Mouse (Mus musculus): ENCODE measurements around the gene Ttc28. TPM values are rescaled to one million over a fixed set of nuclear protein-coding genes. Genes with fewer than 3 reads are reported as not detected.

Ttc28 gene
- polyA plus RNA-seq, 1 experiment from 2014 or later = 3.5 TPM

DNA sequence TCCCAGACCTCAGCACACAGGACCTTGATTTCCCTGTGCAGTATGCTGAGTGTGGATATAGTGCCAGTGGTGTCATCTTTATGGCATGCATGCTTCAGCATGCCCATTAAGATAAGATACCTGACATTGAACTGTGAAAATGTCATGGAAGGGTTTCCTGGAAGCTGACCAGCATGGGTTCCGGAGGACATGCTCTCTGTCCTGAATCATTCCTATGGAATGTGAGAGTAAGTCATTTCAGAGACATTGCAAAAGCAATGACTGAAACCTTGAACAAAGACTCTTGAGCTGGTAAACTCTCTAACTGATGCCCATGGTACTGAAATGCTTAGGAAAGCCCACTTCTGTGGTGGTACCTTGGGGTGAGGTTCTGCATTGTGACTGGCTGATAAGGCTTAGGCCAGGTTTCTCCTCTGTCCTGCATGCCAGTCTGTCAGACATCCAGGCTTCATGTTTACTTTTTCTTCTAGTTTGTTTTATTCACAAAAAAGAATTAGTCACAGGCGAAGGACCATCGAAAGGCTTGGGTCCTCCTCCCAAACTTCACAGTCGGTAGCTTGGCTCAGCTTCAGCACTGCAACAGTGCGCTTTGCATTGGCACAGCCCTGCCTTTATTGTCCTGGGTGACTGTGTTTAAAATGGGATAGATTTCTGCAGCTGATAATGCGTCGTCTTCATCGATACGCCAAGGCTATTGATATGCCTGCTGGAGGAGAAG is 242.9 kb downstream of the Ttc28 start:
- Histone ChIP-seq H3K36me3 (ENCODE audit: control insufficient read depth, insufficient read depth, low read length) (no peaks in the 10 kb centered on the region), H3K4me2 (replicated peaks; ENCODE audit: low read depth) (no peak overlapping the region)

DNA sequence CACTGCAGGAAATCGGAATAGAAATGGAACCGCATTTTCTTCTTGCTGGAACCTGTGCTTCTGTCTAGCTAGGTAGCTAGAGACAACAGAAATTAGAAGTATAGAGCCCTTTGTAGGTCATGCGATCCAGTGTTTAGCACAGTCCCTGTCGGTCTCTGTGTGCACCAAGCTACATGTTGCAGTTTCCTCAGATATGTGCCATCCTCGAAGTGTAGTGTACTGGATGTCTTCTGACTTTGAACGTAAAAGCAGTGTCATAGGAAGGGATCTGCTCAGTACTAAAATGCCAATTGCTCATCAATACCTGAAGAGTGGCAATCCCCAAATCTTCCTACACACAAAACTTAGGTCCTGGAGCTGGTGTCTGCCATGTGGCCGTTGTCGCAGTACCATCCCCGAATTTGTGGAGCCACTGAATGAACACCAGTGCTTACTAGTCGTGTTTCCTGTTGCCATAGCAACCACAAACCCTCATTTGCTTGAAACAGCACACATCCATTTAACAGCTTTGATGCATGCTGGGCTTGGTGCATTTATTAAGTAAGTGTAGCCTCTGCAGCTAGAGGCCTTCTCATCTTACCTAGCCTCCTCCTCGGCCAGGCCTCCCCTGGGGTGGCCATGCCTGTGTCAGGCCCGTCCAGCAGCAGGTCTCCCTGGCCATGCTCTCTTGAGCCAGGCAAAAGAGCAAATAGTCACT is 243.6 kb downstream of the Ttc28 start:
- TF ChIP-seq CTCF (IDR thresholded peaks at IDR 0.05; ENCODE audit: low read depth) (no peak), EP300 (optimal IDR thresholded peaks at IDR 0.05) (no peak)
- H3K4me1 ChIP-seq (replicated peaks; ENCODE audit: control insufficient read depth, insufficient read depth) = no peaks in the 10 kb centered on the region
- ATAC-seq (ENCODE audit: low FRiP score, low TSS enrichment) (no peak), DNase-seq (ENCODE audit: low spot score) (no peak)
- H3K27me3 ChIP-seq (ENCODE audit: control insufficient read depth, insufficient read depth, low read length) = no peaks in the 10 kb centered on the region
- no peak overlapping the region for H3K9ac ChIP-seq (ENCODE audit: low read length)
- no peak overlapping the region for H3K4me3 ChIP-seq (ENCODE audit: low read depth, low read length)
- no peak overlapping the region for H3K27ac ChIP-seq (replicated peaks)
- no peaks in the 10 kb centered on the region for H3K36me3 ChIP-seq (ENCODE audit: control insufficient read depth, insufficient read depth, low read length)
- H3K4me2 ChIP-seq (replicated peaks; ENCODE audit: low read depth) = no peak overlapping the region
- H3K9me3 ChIP-seq (ENCODE audit: control insufficient read depth, low read length) = no peaks in the 10 kb centered on the region
- WGBS = 66% methylated on average over 12 of the region's 12 CpGs

More for the DNA sequence above, 242.9 kb downstream of the Ttc28 start:
- 34% methylated on average over 9 of the region's 9 CpGs for WGBS
- ATAC-seq (ENCODE audit: low FRiP score, low TSS enrichment) = no peak
- no peak for DNase-seq (ENCODE audit: low spot score)
- no peaks in the 10 kb centered on the region for H3K27me3 ChIP-seq (ENCODE audit: control insufficient read depth, insufficient read depth, low read length)
- no peak overlapping the region for H3K9ac ChIP-seq (ENCODE audit: low read length)
- no peak overlapping the region for H3K4me3 ChIP-seq (ENCODE audit: low read depth, low read length)
- TF ChIP-seq EP300 (optimal IDR thresholded peaks at IDR 0.05) = no peak
- TF ChIP-seq CTCF (IDR thresholded peaks at IDR 0.05; ENCODE audit: low read depth) = no peak
- H3K4me1 ChIP-seq (replicated peaks; ENCODE audit: control insufficient read depth, insufficient read depth) = no peaks in the 10 kb centered on the region
- no peak overlapping the region for H3K27ac ChIP-seq (replicated peaks)
- H3K9me3 ChIP-seq (ENCODE audit: control insufficient read depth, low read length) = no peaks in the 10 kb centered on the region

DNA sequence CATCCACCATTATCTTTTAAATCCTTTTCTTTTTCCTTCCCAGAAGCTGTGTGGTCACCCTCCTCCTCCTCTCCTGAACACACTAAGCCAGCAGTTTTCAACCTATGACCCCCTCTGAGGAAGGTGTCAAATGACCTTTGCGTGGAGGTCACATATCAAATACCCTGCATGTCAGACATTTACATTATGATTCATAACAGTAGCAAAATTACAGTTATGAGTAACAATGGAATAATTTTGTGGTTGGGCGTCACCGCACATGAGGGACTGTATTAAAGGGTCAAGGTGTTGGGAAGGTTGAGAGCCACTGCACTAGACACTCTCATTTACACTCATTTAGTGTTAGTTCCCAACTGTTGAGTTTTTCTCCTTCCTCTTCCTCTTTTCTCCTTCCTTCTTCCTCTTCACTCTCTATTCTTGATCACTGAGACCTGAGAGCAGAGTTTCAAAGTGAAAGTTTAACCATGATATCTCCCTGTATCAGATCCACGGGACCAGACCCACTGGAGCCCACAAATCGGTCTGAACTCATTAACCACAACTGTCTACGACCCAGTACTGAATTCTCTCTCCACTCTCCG is 245.1 kb downstream of the Ttc28 start:
- no peak for DNase-seq (ENCODE audit: low spot score)
- no peak for ATAC-seq (ENCODE audit: low FRiP score, low TSS enrichment)
- 81% methylated on average over 7 of the region's 7 CpGs for WGBS

DNA sequence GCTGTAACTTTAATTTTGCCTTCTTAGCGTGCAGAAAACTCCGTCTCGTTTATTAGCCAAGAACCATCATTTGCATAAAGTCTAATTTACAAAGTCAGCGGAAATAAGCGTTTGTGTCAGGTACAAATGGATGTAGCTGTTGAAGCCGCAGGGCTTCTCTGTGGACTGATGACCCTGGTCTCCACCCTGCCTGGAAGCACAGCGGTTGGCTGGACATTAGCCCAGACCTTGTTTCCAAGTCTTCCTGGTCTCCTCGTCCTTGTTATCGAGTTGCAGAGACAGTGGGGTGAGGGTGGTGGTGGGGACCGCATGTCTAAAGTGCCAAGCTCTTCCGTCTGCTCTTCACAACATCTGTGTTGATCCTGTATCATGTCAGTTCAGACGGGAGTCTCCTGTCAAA is 246.1 kb downstream of the Ttc28 start:
- TF ChIP-seq CTCF (IDR thresholded peaks at IDR 0.05; ENCODE audit: low read depth) = no peak
- TF ChIP-seq EP300 (optimal IDR thresholded peaks at IDR 0.05) = no peak
- WGBS = 79% methylated on average over 12 of the region's 12 CpGs
- no peaks in the 10 kb centered on the region for H3K4me1 ChIP-seq (replicated peaks; ENCODE audit: control insufficient read depth, insufficient read depth)

More for the DNA sequence above, 245.1 kb downstream of the Ttc28 start:
- Histone ChIP-seq H3K9ac (ENCODE audit: low read length) (no peak overlapping the region), H3K27me3 (ENCODE audit: control insufficient read depth, insufficient read depth, low read length) (no peaks in the 10 kb centered on the region), H3K27ac (replicated peaks) (no peak overlapping the region), H3K4me3 (ENCODE audit: low read depth, low read length) (no peak overlapping the region), H3K36me3 (ENCODE audit: control insufficient read depth, insufficient read depth, low read length) (no peaks in the 10 kb centered on the region), H3K9me3 (ENCODE audit: control insufficient read depth, low read length) (no peaks in the 10 kb centered on the region), H3K4me1 (replicated peaks; ENCODE audit: control insufficient read depth, insufficient read depth) (no peaks in the 10 kb centered on the region), H3K4me2 (replicated peaks; ENCODE audit: low read depth) (no peak overlapping the region)
- TF ChIP-seq CTCF (IDR thresholded peaks at IDR 0.05; ENCODE audit: low read depth) = no peak
- TF ChIP-seq EP300 (optimal IDR thresholded peaks at IDR 0.05) = no peak

DNA sequence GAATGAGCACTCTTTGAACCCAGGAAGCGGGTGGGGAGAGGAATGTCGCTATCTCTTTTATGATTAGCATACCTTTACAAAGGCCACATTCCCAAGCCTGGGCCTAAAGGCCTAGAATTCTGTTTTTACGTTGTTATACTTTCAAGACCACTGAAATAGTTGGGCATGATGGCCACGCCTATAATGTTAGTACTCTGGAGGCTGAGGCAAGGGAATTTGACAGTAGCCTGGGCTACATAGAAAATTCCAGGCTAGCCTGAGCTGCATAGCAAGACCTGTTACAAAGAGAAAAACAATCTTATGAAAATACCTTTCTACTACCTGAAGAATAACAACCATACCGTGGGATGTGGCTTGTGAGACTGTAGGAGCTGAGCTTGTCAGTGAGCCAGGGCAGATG is 248.2 kb downstream of the Ttc28 start:
- no peak overlapping the region for H3K9ac ChIP-seq (ENCODE audit: low read length)
- no peak overlapping the region for H3K4me2 ChIP-seq (replicated peaks; ENCODE audit: low read depth)
- no peaks in the 10 kb centered on the region for H3K36me3 ChIP-seq (ENCODE audit: control insufficient read depth, insufficient read depth, low read length)
- no peak for ATAC-seq (ENCODE audit: low FRiP score, low TSS enrichment)
- H3K27me3 ChIP-seq (ENCODE audit: control insufficient read depth, insufficient read depth, low read length) = no peaks in the 10 kb centered on the region
- no peak overlapping the region for H3K4me3 ChIP-seq (ENCODE audit: low read depth, low read length)
- TF ChIP-seq EP300 (optimal IDR thresholded peaks at IDR 0.05) (no peak), CTCF (IDR thresholded peaks at IDR 0.05; ENCODE audit: low read depth) (no peak)
- no peaks in the 10 kb centered on the region for H3K4me1 ChIP-seq (replicated peaks; ENCODE audit: control insufficient read depth, insufficient read depth)
- no peak overlapping the region for H3K27ac ChIP-seq (replicated peaks)
- H3K9me3 ChIP-seq (ENCODE audit: control insufficient read depth, low read length) = no peaks in the 10 kb centered on the region
- no peak for DNase-seq (ENCODE audit: low spot score)
- 76% methylated on average over 5 of the region's 5 CpGs for whole genome bisulfite sequencing

More for the DNA sequence above, 246.1 kb downstream of the Ttc28 start:
- Histone ChIP-seq H3K4me2 (replicated peaks; ENCODE audit: low read depth) (no peak overlapping the region), H3K9me3 (ENCODE audit: control insufficient read depth, low read length) (no peaks in the 10 kb centered on the region), H3K27me3 (ENCODE audit: control insufficient read depth, insufficient read depth, low read length) (no peaks in the 10 kb centered on the region), H3K4me3 (ENCODE audit: low read depth, low read length) (no peak overlapping the region), H3K27ac (replicated peaks) (no peak overlapping the region), H3K36me3 (ENCODE audit: control insufficient read depth, insufficient read depth, low read length) (no peaks in the 10 kb centered on the region), H3K9ac (ENCODE audit: low read length) (no peak overlapping the region)
- ATAC-seq (ENCODE audit: low FRiP score, low TSS enrichment) (no peak), DNase-seq (ENCODE audit: low spot score) (no peak)

DNA sequence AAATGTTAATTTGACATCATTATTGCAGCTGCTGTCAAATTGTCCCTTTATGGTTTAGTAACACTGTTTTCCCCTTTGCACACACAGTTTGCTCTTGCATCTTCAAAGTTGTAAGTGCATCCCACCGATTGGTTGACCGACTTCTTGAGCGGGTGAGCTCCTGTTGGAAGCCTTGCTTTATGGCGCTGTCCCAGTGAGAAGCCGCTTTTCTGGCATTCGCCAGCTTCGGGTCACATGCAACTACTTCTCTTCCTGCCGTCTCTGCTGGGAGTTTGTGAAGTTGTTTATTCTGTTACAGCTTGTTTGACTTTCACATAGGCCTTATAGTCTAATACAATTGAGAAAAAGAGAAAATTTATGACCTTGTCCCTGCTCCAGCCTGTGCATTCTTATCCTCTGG is 250.5 kb downstream of the Ttc28 start:
- TF ChIP-seq CTCF (IDR thresholded peaks at IDR 0.05; ENCODE audit: low read depth) (no peak), EP300 (optimal IDR thresholded peaks at IDR 0.05) (no peak)
- no peak overlapping the region for H3K9ac ChIP-seq (ENCODE audit: low read length)
- DNase-seq (ENCODE audit: low spot score) (no peak), ATAC-seq (ENCODE audit: low FRiP score, low TSS enrichment) (no peak)
- H3K4me2 ChIP-seq (replicated peaks; ENCODE audit: low read depth) = no peak overlapping the region
- no peaks in the 10 kb centered on the region for H3K27me3 ChIP-seq (ENCODE audit: control insufficient read depth, insufficient read depth, low read length)
- H3K9me3 ChIP-seq (ENCODE audit: control insufficient read depth, low read length) = no peaks in the 10 kb centered on the region
- WGBS = 77% methylated on average over 8 of the region's 8 CpGs
- no peaks in the 10 kb centered on the region for H3K36me3 ChIP-seq (ENCODE audit: control insufficient read depth, insufficient read depth, low read length)
- no peak overlapping the region for H3K27ac ChIP-seq (replicated peaks)
- H3K4me3 ChIP-seq (ENCODE audit: low read depth, low read length) = no peak overlapping the region
- no peaks in the 10 kb centered on the region for H3K4me1 ChIP-seq (replicated peaks; ENCODE audit: control insufficient read depth, insufficient read depth)

Data from stomach, postnatal 0 days (tissue).